Mouse (Mus musculus): ENCODE data around the gene Rnf224.

DNA sequence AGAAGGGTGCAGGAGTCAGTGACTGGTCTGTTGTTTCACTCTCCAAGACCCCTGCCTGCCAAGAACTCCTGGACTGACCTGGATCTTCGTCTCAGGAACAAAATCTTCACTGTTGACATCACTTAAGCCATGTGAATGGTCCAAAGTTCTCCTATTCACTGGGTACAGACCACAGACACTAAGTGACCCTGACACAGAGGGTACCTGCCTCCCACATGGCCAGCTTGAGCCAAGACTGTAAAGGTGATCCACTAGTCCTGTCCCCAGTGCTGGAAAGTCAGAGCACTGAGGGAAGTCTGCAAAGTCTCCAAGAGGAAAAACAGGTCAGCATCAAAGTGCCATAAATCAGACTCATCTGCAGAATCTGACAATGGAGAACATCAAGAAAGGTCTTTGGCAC, 29.0 kb downstream of the Rnf224 start:
- TF ChIP-seq CTCF (IDR thresholded peaks at IDR 0.05; ENCODE audit: low read depth, low read length), result no peak
- no peak for TF ChIP-seq POLR2A (IDR thresholded peaks at IDR 0.05; ENCODE audit: borderline replicate concordance, low read depth, low read length)

Measured in bone marrow macrophage, adult 2 months (primary cell).